Mouse (Mus musculus) C2C12 (cell line): ENCODE results near the gene Fblim1. TPM values are rescaled to one million over a fixed set of nuclear protein-coding genes. Genes with fewer than 3 reads are reported as not detected.
A peak's percentile ranks its signal among the peaks of the same experiment; 100 is the strongest.

Source experiments
- H3K27me3 ChIP-seq: one replicate; pipeline ENCODE4 v1.6.1; 2011; ENCODE audit not compliant: control insufficient read depth, insufficient read depth, insufficient read length
- H3K36me3 ChIP-seq: one replicate; pipeline ENCODE4 v1.6.1; 2011; ENCODE audit not compliant: control insufficient read depth, insufficient read depth
- H3K4me3 ChIP-seq: one replicate; pipeline ENCODE4 v1.5.1; 2011; ENCODE audit warnings: mild to moderate bottlenecking, control low read depth; ENCODE audit not compliant: poor library complexity, insufficient read depth, severe bottlenecking
- H3K79me2 ChIP-seq: one replicate; pipeline ENCODE4 v1.6.1; 2011; ENCODE audit not compliant: control insufficient read depth, insufficient read depth
- H3K79me3 ChIP-seq: one replicate; pipeline ENCODE4 v1.6.1; 2011; ENCODE audit warnings: low read depth, control low read depth
- H3ac ChIP-seq: one replicate; pipeline ENCODE3; 2011; ENCODE audit warnings: low read depth; ENCODE audit not compliant: control insufficient read depth, insufficient read length
- CEBPB ChIP-seq: IDR thresholded peaks from one replicate; pipeline ENCODE4 v1.6.1; 2011; ENCODE audit warnings: low read depth, mild to moderate bottlenecking, control low read depth, moderate library complexity
- CTCF ChIP-seq: IDR thresholded peaks from one replicate; pipeline ENCODE4 v1.5.1; 2011; ENCODE audit not compliant: control insufficient read depth, insufficient read depth, insufficient read length
- FOSL1 ChIP-seq: IDR thresholded peaks from one replicate; pipeline ENCODE4 v1.8.0; 2011; ENCODE audit warnings: mild to moderate bottlenecking, low read length; ENCODE audit not compliant: poor library complexity, insufficient read depth, severe bottlenecking
- MAX ChIP-seq: IDR thresholded peaks from one replicate; pipeline ENCODE4 v1.6.1; 2011; ENCODE audit warnings: mild to moderate bottlenecking, control low read depth
- MYOD1 ChIP-seq: IDR thresholded peaks from one replicate; pipeline ENCODE4 v1.6.1; 2011; ENCODE audit warnings: low read depth; ENCODE audit not compliant: control insufficient read depth, insufficient read length
- MYOG ChIP-seq: IDR thresholded peaks from one replicate; pipeline ENCODE4 v1.6.1; 2011; ENCODE audit not compliant: control insufficient read depth, insufficient read length; ENCODE audit errors: extremely low read depth
- USF1 ChIP-seq: IDR thresholded peaks from one replicate; pipeline ENCODE4 v1.6.1; 2011; ENCODE audit warnings: low read depth, mild to moderate bottlenecking, control low read depth, moderate library complexity
- polyA plus RNA-seq: library from polyadenylated mRNA; unstranded; fragments of >200 nt; fragmentation: generic; extraction: Trizol; gene quantifications from one replicate; pipeline ENCODE4 v1.2.1, GENCODE M21; 2012; ENCODE audit warnings: missing spikeins

Fblim1 gene
- polyA plus RNA-seq, 1 experiment = 49.8 TPM

- Histone ChIP-seq H3K79me3 (peaks cover 10% of the 10 kb centered on the region), H3K36me3 (no peaks in the 10 kb centered on the region), H3K4me3 (no peak overlapping the region), H3K79me2 (peaks cover 18% of the 10 kb centered on the region), H3K27me3 (no peaks in the 10 kb centered on the region), H3ac (no peak overlapping the region)
- TF ChIP-seq CTCF (no peak), MAX (no peak), MYOG (no peak), FOSL1 (no peak), MYOD1 (no peak), USF1 (no peak), CEBPB (no peak)
These were observed 3.2 kb downstream of the Fblim1 start for GRCm38 (mm10) chr4:141602523-141603223.

DNA sequence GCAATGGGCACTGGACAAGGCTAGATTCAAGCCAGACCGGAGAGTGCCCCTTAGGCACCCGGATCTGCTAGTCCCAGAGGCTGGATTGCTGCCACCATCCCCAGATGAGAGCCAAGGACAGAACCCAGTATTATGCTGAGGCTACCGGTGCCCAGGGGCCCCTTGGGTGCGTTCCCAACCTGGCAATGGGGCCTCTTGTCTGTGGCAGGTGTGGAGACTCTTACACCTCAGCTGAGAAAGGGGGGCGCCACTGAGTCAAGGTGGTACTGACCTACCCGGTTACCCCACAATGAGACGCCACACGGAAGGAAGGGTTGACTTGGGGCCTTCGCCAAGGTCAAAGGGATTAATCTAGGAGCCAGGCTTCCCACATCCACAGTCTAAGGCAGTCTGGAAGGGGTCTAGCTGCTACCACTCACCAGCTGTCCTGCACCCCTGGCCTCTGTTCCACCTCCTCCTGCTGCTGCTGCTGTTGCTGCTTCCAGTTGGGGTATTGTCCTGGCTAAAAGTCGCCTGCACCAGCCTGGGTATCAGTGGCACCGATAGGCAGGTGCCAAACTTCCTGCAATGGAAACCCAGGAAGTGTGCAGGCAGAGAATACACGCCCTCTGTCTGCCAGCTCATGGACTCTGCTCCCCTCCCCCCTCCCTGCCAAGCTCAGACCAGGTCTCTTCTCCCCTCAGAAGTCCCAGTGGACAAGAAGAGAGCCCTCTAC lies 4.6 kb downstream of the Fblim1 start:
- H3K4me3 ChIP-seq = no peak overlapping the region
- H3K79me3 ChIP-seq = peaks cover 23% of the 10 kb centered on the region
- no peaks in the 10 kb centered on the region for H3K36me3 ChIP-seq
- H3K27me3 ChIP-seq = no peaks in the 10 kb centered on the region
- peaks cover 32% of the 10 kb centered on the region for H3K79me2 ChIP-seq
- TF ChIP-seq MYOG = no peak
- H3ac ChIP-seq = no peak overlapping the region

DNA sequence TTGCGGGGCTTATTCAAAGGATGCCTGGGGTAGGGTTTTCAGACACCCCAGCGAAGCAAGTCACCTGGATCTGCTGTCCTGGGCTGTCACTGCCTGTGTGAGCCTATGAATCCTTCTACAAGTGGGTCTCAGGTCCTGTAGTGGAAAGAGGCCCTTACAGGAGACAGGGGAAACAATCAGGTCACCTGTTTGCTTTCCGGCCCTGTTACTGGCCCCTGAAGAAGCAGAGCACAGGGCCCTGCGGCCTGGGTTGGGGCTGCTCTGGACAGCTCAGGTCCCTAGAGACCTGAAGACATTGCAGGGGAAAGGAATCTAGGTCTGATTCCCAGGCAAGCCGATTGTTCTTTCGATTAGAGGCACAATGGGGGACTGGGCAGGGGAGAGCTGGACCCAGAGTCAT lies 5.5 kb downstream of the Fblim1 start:
- no peak overlapping the region for H3K4me3 ChIP-seq
- H3K79me2 ChIP-seq = peaks cover 38% of the 10 kb centered on the region
- peaks cover 25% of the 10 kb centered on the region for H3K79me3 ChIP-seq
- peaks cover 1% of the 10 kb centered on the region for H3K36me3 ChIP-seq
- H3ac ChIP-seq = no peak overlapping the region
- TF ChIP-seq MAX = no peak
- no peak for TF ChIP-seq MYOD1
- no peak for TF ChIP-seq FOSL1
- TF ChIP-seq USF1 = no peak
- TF ChIP-seq MYOG = no peak
- no peak for TF ChIP-seq CTCF
- no peaks in the 10 kb centered on the region for H3K27me3 ChIP-seq

DNA sequence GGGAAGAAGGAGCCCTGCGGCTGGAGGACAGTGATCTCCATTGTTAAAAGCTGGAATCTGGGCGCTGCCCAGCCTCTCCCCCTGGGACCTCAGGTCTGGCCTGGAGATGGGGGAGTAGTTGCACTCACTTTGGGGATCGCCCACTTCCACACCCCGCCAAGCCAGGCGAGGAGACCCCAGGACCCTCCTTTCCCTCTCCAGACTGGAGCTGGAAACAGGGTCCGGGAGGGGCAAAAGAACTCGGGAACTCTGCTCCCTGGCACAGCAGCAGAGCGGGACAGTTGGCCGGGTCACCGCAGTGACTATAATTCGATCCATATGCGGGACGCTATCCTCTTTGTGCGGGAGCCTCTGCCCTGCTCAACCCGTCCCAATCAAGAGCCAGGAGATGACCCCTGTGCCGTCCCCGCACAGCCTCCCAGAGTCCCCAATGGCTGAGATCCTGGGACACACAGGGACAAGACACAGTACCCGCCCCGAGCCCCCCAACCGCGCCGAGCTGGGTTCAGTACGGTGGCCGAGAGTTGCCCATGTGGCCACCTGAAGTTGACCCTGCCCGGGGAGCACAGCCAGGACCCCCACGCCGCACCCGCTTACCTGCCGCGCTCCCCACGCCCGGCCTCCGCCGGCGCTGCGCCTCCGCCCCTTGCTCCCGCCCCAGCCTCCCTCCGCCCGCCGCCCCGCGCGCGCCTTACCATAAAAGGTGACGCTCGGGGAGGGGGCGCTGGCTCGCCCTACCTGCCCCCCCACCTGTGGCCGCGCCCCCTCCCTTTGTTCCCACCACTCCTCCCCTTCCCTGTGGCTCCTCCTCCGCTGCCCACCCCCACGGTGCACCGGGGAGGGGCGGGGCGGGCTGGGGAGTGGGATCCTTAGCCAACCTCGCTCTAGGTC lies 6.4 kb downstream of the Fblim1 start:
- Histone ChIP-seq H3ac (peak overlapping the region; percentile 79), H3K79me3 (peaks cover 27% of the 10 kb centered on the region), H3K27me3 (no peaks in the 10 kb centered on the region), H3K4me3 (peak overlapping the region; percentile 72), H3K79me2 (peaks cover 40% of the 10 kb centered on the region), H3K36me3 (peaks cover 10% of the 10 kb centered on the region)
- TF ChIP-seq MYOD1 (no peak), MYOG (no peak), CTCF (no peak), CEBPB (no peak), FOSL1 (no peak), MAX (no peak), USF1 (no peak)

- no peaks in the 10 kb centered on the region for H3K27me3 ChIP-seq
- peaks cover 46% of the 10 kb centered on the region for H3K79me2 ChIP-seq
- no peak for TF ChIP-seq CTCF
- no peak for TF ChIP-seq CEBPB
- no peak for TF ChIP-seq FOSL1
- no peak for TF ChIP-seq MYOD1
- TF ChIP-seq MYOG = no peak
- no peak for TF ChIP-seq MAX
- TF ChIP-seq USF1 = no peak
- peaks cover 29% of the 10 kb centered on the region for H3K79me3 ChIP-seq
- peak overlapping the region; percentile 79 for H3ac ChIP-seq
- peak overlapping the region; percentile 72 for H3K4me3 ChIP-seq
- H3K36me3 ChIP-seq = peaks cover 16% of the 10 kb centered on the region
These were observed 7.0 kb downstream of the Fblim1 start for GRCm38 (mm10) chr4:141598894-141599250.
